Mouse (Mus musculus): ENCODE measurements around the gene Ndufaf8.

The Ndufaf8 gene

GRCm38 (mm10) chr11:120085891-120086627 lies 12.7 kb upstream of the Ndufaf8 start:
- in situ Hi-C loops (cut with MboI; ENCODE audit: unreplicated experiment in 2 of 2), result no loop called here

DNA sequence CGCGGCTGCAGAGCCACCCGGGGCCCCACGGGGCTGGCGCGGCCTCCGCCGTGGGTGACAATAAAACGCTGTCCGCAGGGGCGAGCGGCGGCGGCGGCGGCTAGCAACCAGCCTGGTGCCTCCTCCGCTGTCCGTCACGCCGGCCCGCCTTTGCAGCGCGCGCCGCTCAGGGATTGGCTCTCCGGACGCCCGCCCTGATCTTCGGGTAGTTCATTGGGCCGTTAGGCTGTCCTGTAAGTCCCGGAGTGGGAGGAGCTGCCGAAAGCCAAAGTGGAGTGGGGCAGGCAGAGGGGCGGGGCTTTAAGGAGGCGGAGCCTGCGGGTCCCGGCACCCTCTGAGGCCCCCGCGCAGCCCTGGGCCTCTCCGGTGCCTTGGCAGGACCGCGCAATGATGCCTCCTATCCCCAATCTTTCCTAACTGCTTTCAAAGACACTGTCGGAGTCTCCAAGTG lies 12.0 kb upstream of the Ndufaf8 start, which contains the start of gene Cep131:
Cep131 (minus strand) TSS at position 126 of the 451 bp plus-strand sequence.
- in situ Hi-C loops (cut with MboI; ENCODE audit: unreplicated experiment in 2 of 2), result no loop called here

DNA sequence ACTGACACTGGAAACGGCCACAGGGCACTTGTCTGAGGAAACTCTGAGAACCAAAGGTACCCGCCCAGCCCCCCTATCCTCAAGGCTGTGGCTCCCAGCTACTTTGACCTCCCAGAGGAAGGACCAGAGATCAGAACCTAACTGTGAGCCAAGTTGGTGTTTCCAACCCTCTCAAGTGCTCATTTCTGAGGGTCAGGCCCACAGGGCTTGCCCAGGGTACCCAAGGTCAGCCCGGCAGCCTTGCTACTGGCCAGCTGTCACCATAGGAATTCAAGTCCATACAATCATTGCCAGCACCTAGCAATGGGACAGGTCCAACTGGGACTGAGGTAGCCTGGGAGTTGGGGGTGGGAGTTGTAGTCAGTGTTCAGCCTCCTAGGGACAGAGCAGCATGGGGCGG lies 8.1 kb upstream of the Ndufaf8 start:
- in situ Hi-C loops (cut with MboI; ENCODE audit: unreplicated experiment in 2 of 2), result no loop called here

- in situ Hi-C loops (cut with MboI; ENCODE audit: unreplicated experiment in 2 of 2), result no loop called here
Observed at GRCm38 (mm10) chr11:120092817-120093591, 5.7 kb upstream of the Ndufaf8 start.

- in situ Hi-C loops (cut with MboI; ENCODE audit: unreplicated experiment in 2 of 2), result loop anchor here (5.0 to 10.0 kb wide), 4 partner anchors 74 to 194 kb away; partner anchors contain the start of gene Chmp6 (in 1 of the 2)
Observed at GRCm38 (mm10) chr11:120101036-120101435, 2.3 kb downstream of the Ndufaf8 start.

DNA sequence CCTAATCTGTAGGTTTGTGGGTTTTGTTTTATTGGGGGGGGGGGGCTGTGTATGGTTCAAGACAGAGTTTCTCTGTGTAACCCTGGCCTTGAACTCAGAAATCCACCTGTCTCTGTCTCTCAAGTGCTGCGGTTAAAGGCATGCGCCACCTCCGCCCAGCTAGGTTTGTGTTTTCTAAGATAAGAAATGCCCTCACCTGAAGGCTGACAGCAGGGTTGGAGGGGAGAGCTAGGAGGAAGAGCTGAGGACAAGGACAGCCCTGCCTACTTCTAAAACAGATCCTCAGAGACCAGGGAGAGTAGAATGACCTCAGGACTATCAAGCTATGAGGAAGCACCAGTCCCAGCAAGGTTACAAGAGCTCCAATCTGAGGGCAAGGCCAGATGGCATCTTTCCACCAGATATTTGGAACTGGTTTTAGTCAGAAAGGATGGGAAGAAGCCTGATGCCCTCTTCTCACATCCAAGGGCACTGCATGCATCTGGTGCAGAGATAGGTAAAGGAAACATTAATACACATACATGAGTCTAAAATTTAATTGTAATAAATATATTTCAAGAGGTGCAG lies 4.8 kb downstream of the Ndufaf8 start:
- in situ Hi-C loops (cut with MboI; ENCODE audit: unreplicated experiment in 2 of 2), result loop anchor here (5.0 to 10.0 kb wide), 4 partner anchors 76 to 196 kb away; partner anchors contain the start of gene Chmp6 (in 1 of the 2)

- in situ Hi-C loops (cut with MboI; ENCODE audit: unreplicated experiment in 2 of 2), result loop anchor here in 1 of 2 experiments (10.0 kb wide), 1 partner anchor 192 kb away; the partner anchor contains the start of gene Chmp6
Observed at GRCm38 (mm10) chr11:120107026-120107425, 8.3 kb downstream of the Ndufaf8 start.

GRCm38 (mm10) chr11:120107796-120108195 lies 9.1 kb downstream of the Ndufaf8 start:
- in situ Hi-C loops (cut with MboI; ENCODE audit: unreplicated experiment in 2 of 2), result loop anchor here in 1 of 2 experiments (10.0 kb wide), 1 partner anchor 193 kb away; the partner anchor contains the start of gene Chmp6

GRCm38 (mm10) chr11:120109558-120110210 lies 11.0 kb downstream of the Ndufaf8 start:
- in situ Hi-C loops (cut with MboI; ENCODE audit: unreplicated experiment in 2 of 2), result loop anchor here (5.0 to 10.0 kb wide), 4 partner anchors 98 to 198 kb away; partner anchors contain the start of gene Chmp6 (in 1 of the 2)

GRCm38 (mm10) chr11:120110554-120110953 lies 11.8 kb downstream of the Ndufaf8 start:
- in situ Hi-C loops (cut with MboI; ENCODE audit: unreplicated experiment in 2 of 2), result loop anchor here (5.0 kb wide), 3 partner anchors 97 to 197 kb away; no protein-coding TSS in a partner anchor

- in situ Hi-C loops (cut with MboI; ENCODE audit: unreplicated experiment in 2 of 2), result loop anchor here (5.0 kb wide), 3 partner anchors 96 to 196 kb away; no protein-coding TSS in a partner anchor
Observed at GRCm38 (mm10) chr11:120111033-120111432, 12.3 kb downstream of the Ndufaf8 start.

DNA sequence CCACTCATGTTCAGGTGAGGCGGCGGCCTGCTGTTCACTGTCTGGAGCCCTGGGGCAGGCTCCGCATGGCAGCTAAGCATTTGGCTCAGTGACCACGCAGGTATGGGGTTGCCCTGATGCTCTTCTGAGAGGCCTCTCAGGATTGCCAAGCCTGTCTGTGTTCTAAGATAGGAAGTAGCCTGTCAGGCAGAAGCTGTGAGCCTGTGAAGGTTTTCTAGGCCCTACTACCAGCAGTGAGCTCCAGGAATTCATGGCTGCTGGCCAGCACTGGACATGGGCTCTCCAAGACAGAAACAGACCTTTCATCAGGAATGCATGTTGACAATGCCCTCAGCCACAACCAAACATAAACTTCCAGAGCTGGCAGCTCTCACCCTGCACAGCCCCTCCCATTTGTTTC lies 13.4 kb downstream of the Ndufaf8 start:
- in situ Hi-C loops (cut with MboI; ENCODE audit: unreplicated experiment in 2 of 2), result loop anchor here (5.0 kb wide), 3 partner anchors 95 to 195 kb away; no protein-coding TSS in a partner anchor

GRCm38 (mm10) chr11:120114488-120115215 lies 15.9 kb downstream of the Ndufaf8 start:
- in situ Hi-C loops (cut with MboI; ENCODE audit: unreplicated experiment in 2 of 2), result loop anchor here (5.0 kb wide), 3 partner anchors 93 to 193 kb away; no protein-coding TSS in a partner anchor

GRCm38 (mm10) chr11:120117626-120118025 lies 18.9 kb downstream of the Ndufaf8 start:
- in situ Hi-C loops (cut with MboI; ENCODE audit: unreplicated experiment in 2 of 2), result no loop called here

DNA sequence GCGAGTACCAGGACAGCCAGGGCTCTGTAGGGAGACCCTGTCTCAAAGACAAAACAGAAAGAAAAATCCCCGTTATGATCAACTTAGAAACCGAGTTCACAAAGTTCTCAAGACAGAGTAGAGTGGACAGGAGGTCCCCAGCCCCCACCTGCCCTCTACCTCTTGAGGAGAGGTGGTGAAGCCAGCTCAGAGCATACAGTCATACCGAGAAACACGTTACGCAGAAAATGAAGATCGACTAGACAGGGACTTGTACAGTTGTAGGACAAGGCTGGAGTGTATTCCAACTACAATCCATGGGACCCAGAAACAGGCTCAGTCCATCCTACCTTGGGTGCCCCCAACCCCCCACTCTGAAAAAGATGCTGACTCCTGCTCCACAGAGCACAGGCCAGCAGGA lies 20.4 kb downstream of the Ndufaf8 start:
- in situ Hi-C loops (cut with MboI; ENCODE audit: unreplicated experiment in 2 of 2), result no loop called here

- in situ Hi-C loops (cut with MboI; ENCODE audit: unreplicated experiment in 2 of 2), result no loop called here
Observed at GRCm38 (mm10) chr11:120119936-120120541, 21.3 kb downstream of the Ndufaf8 start.

DNA sequence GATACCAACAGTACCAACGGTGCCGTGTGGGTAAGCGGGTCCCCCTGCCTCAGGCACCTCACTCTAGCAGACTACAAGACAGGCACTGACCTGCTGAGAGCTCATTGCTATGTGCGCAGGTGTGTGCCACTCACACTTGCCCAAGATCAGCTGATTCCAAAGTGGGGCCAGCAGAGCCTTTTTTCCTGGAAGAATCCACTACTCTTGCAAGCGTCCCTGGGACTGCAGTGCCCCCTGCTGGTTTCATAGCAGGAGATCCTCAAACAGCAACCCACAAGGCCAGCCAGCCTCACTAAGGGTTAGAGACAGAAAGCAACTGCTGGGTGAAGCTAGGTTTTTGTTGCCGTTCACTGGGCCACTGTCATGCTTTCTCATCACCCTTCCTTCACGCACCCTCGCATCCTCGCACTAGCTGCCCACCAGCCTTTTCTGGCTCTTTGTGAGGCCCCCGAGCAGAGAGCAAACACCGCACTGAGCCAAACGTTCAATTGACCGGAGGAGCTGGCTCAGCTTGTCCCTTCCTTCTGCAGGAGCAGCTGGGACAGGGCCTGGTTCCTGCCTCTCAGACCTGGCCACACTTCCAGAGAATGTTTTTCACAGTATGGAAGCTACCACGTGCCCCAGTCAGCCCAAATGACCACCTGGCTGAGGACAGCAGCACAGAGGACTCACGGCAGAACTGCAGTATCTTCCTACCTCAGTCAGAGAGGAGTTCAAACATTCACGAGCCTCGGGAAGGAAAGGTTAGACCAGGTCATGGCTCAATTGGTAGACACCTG lies 22.1 kb downstream of the Ndufaf8 start:
- in situ Hi-C loops (cut with MboI; ENCODE audit: unreplicated experiment in 2 of 2), result no loop called here

- in situ Hi-C loops (cut with MboI; ENCODE audit: unreplicated experiment in 2 of 2), result no loop called here
Observed at GRCm38 (mm10) chr11:120122126-120122525, 23.4 kb downstream of the Ndufaf8 start.

Data from v-Abl transformed pro-B cells (cell line).